Mouse (Mus musculus) heart, adult 9 months (tissue): ENCODE data around the gene Rnf180.

ENCODE experiments used
- DNase-seq, 2 experiments: peaks; one replicate each; pipeline ENCODE4 v3.0.0; 2022; ENCODE audit warnings: low spot score in 2 of 2

The Rnf180 gene

DNA sequence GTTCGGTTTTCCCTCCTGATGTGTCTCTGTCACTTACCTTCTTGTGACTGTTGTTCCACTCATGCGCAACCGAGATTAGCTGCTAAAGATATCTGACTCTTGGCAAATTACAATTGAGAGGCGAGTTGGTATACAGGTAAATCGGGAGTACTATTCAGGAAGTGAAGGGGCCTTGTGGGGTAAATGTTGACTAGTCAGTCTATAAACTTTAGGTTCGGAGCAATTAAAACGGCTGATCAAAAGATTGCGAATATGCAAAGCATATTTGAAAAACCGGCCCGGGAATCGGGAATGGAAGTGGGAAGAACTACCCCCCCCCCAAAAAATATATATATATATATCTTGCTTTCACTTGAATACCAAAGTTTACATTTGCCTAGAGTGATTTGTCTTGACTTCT is at the start of gene Rnf180:
Gene Rnf180, minus strand, starts transcription at position 101 of the 400 bp plus-strand sequence.
- no peak for DNase-seq

DNA sequence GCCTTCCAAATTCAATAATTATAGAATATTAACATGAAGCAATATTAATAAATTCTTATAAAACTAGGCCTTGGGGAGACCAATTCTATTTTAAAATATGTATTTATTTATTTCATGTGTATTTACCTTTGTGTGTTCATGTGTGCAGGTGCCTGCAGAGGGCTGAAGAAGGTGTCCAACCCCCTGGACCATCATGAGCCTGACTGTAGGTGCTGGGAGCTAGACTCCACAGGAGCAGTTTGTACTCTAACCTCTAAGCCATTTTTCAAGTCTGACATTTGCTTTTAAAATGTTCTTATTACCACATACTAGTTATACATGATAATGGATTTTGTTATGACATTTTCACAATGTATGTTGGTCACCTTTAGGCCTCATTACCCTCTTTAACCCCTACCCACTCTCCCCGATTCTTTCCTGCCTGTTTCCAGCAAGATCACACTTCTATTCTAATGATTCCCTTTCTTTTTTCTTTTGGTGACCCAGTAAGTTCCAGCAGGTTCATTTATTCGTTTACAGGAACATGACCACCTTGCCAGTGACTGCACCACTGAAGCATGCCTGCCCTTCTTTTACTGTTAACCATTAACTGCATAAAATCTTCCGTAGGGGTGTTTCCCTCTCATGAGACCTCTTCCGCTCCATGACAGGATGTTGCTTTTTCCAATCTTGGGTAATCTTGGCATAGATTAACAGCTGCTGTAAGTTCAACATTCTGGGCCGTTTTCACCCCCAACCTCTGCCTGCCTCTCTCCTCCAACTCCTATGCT is 36.8 kb upstream of the Rnf180 start:
- DNase-seq, result no peak

GRCm38 (mm10) chr13:105326946-105327345 is 32.3 kb upstream of the Rnf180 start:
- no peak for DNase-seq

GRCm38 (mm10) chr13:105316926-105317325 is 22.3 kb upstream of the Rnf180 start:
- no peak for DNase-seq

DNA sequence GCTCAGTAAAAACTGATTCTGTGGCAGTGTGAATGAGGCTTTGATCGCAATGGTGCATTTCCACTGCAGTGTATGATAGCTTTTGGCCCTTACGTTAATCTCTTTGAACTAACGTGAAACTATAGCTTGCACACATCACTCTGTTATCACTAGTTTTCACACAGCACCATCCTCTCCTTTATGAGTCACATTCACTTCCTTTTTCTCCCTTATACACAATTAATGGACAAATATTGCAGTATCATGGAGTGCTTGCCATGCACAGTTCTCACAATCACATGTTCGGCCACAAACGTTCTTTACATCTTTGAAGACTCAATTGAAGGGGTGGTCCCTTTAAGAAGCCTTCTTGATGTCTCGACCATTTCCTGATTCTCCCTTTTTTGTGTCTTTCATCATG is 21.4 kb upstream of the Rnf180 start:
- DNase-seq, result no peak

GRCm38 (mm10) chr13:105312763-105313162 is 18.1 kb upstream of the Rnf180 start:
- DNase-seq, result no peak

- DNase-seq, result peak in 1 of 2 experiments; percentile 5
Observed at GRCm38 (mm10) chr13:105310562-105310961, 15.9 kb upstream of the Rnf180 start.

GRCm38 (mm10) chr13:105305513-105305912 is 10.9 kb upstream of the Rnf180 start:
- no peak for DNase-seq

GRCm38 (mm10) chr13:105304054-105304453 is 9.4 kb upstream of the Rnf180 start:
- no peak for DNase-seq

GRCm38 (mm10) chr13:105300009-105300346 is 5.4 kb upstream of the Rnf180 start:
- DNase-seq, result peak; percentile 32 to 57

GRCm38 (mm10) chr13:105299162-105300008 is 4.8 kb upstream of the Rnf180 start:
- no peak for DNase-seq

GRCm38 (mm10) chr13:105293781-105294667 is 591 bp downstream of the Rnf180 start:
- peak in 1 of 2 experiments; percentile 7 for DNase-seq

DNA sequence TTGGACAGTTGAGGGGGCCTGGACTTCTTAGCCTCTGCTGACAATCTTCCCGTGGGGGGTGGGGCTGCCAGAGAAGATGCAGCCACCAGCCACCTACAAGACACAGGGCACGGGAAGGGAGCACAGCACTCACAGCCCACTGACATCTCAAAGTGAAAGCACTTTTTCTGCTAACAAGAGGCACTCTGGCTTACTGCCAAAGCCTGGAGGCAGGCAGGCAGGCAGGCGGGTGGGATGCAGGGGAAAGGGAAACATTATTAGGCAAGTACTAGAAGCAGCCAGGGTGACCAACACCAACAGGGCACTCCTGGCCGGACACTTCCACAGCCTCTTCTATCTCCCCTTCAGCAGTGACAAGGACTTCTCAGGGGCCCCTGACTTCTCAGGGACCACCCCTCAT is 2.8 kb downstream of the Rnf180 start:
- peak in 1 of 2 experiments; percentile 9 for DNase-seq

DNA sequence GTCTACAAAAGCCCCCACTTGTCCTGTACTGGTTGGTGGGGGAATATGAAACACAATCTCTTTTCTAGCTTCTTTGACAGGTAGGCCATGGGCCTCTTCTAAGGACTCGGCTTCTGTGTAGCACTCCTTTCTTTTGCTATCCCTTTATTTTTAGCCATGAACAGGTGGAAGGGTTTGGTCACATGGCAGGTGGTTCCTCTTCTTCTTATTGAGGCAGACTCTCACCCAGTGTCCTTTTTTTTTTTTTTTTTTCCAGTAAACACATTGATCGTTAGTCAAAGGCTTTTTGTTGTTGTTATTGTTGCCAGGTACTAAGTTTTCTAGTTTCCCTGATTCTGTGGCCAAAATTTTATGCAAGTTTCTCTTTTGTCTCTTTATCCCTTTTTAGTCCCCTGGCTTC is 4.0 kb downstream of the Rnf180 start:
- no peak for DNase-seq

DNA sequence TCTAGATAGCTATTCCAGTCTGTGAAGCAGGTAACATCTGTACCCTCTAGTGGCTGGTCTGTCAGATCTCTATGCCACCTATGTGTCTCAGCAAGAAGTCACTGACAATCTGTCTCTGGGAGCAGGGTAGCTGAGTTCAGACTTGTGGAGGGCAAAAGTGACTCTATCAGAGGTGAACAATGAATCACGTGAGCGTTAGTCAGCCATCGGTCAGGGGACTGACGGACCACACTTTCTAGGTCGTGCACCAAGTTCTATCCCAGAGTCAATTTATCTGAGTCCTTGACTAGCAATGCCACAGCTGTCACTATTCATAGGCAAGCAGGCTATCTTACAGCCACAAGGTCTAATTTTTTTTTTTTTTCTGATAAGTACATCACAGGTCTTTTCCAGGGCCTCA is 4.6 kb downstream of the Rnf180 start:
- no peak for DNase-seq

DNA sequence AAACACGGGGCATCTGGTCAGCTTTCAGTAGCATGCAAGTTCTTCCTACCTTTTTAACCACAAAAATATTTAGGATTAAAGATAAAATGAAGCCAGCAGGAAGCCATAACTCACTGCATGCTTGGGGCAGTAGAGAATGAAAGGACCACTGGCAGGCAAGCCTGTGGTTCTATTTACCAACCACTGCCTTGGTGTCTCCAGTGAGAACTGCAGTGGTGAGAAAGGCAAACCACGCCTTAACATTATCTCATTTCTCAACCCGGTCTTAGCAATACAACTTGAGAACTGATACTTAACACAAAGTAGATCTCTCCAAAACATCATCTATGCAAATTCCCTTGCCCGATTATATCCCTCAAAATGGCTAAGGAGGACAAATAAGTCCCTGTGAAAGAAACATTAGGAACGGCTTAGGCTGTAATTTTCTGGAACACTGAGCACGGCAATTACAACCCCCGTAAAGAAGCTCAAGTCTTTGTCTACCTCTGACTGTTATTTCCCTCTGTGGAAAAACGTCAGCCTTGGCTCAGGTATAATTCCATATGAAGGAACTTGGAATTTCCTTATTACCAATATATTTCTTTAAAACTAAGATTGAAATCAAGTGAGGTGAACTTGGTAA is 15.1 kb downstream of the Rnf180 start:
- DNase-seq, result no peak

- no peak for DNase-seq
Observed at GRCm38 (mm10) chr13:105270394-105271094, 24.1 kb downstream of the Rnf180 start.

- no peak for DNase-seq
Observed at GRCm38 (mm10) chr13:105267464-105267863, 27.2 kb downstream of the Rnf180 start.

DNA sequence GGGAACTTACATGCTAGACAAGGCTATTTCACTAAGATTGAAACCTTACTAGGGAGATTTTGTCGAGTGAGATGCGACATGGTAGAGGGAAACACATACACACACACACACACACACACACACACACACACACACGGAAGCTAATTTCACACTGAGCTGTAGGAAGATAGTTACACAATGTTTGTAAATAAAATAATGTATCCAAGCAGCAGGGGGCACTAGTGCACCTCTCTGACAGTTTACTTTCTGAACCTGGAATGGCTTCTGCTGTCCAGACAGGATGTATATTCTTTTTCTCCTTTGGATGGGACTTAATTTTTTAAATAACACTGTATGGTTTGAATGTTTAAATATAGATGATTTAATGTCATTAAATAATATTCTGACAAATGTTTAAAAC is 27.9 kb downstream of the Rnf180 start:
- DNase-seq, result peak in 1 of 2 experiments; percentile 6

DNA sequence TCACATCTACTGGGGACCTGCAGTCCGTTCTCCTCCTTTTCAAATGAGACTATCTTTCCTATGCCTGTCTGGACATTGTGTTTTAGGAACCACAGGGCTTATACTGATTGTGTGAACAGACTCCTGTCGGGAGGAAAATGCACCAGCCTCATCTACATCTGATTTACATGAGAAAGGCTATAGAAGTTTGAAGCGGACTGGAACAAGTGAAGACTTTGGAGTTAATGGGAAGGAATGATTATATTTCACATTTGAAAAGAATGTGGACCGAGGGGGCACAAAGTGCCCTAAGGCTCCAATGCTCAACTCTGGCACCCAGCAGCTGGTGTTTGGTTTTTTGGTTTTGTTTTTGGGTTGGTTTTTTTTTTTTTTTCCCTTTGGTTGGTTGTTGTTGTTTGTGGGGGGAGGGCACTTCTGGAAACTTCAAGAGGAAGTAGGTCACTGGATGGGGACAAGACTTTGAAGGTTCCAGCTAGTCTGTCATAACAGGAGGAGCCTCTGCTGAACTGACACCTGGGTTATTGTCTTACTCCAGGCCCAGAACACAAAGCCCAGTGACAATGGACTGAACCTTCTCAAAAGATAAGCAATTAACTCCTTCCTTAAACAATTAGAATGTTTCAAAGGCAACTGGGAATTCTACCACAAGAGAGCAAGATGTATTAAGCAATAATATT is 37.7 kb downstream of the Rnf180 start:
- DNase-seq, result no peak
